Mouse (Mus musculus) MEL (cell line): ENCODE results near the gene Pomp.

Source experiments
- CTCF ChIP-seq, 3 experiments: IDR thresholded peaks in 2 of 3; conservative IDR thresholded peaks in 1 of 3; 2 replicates each; pipeline ENCODE4 v1.5.1; 2011 to 2012; ENCODE audit warnings: low read length in 3 of 3, low read depth in 2 of 3, mild to moderate bottlenecking in 2 of 3, improper control_type of control experiment in 1 of 3, inconsistent platforms in 1 of 3, mixed read lengths in 1 of 3, moderate library complexity in 1 of 3; ENCODE audit not compliant: control insufficient read depth in 1 of 3, insufficient read depth in 1 of 3, poor library complexity in 1 of 3, severe bottlenecking in 1 of 3
- E2F4 ChIP-seq: IDR thresholded peaks from 2 replicates; pipeline ENCODE4 v1.6.1; 2011; ENCODE audit warnings: low read depth, low read length, improper control_type of control experiment, borderline replicate concordance
- EP300 ChIP-seq, 2 experiments: IDR thresholded peaks; 2 replicates each; pipeline ENCODE4 v1.6.1; 2011; ENCODE audit warnings: improper control_type of control experiment in 2 of 2, low read length in 2 of 2, low read depth in 1 of 2, mild to moderate bottlenecking in 1 of 2
- HCFC1 ChIP-seq: IDR thresholded peaks from 2 replicates; pipeline ENCODE4 v1.6.1; 2012; ENCODE audit warnings: low read depth, mild to moderate bottlenecking, inconsistent platforms, low read length, improper control_type of control experiment, moderate library complexity
- POLR2A ChIP-seq, 2 experiments: IDR thresholded peaks; 2 replicates each; pipeline ENCODE4 v1.6.1; 2011 to 2012; ENCODE audit warnings: low read length in 2 of 2, mild to moderate bottlenecking in 2 of 2, control low read depth in 1 of 2, improper control_type of control experiment in 1 of 2, low read depth in 1 of 2, moderate library complexity in 1 of 2; ENCODE audit not compliant: control insufficient read depth in 1 of 2, insufficient read depth in 1 of 2, poor library complexity in 1 of 2
- POLR2AphosphoS5 ChIP-seq: IDR thresholded peaks from 2 replicates; pipeline ENCODE4 v1.6.1; 2012; ENCODE audit warnings: low read depth, borderline replicate concordance, mild to moderate bottlenecking, inconsistent platforms, low read length, moderate library complexity, mixed read lengths
- RCOR1 ChIP-seq: IDR thresholded peaks from 2 replicates; pipeline ENCODE4 v1.6.1; 2012; ENCODE audit warnings: low read depth, mild to moderate bottlenecking, inconsistent platforms, low read length, improper control_type of control experiment
- SMC3 ChIP-seq: IDR thresholded peaks from 2 replicates; pipeline ENCODE4 v1.6.1; 2011; ENCODE audit warnings: low read depth, low read length, improper control_type of control experiment
- TBP ChIP-seq: IDR thresholded peaks from 2 replicates; pipeline ENCODE4 v1.8.0; 2011; ENCODE audit warnings: low read depth, low read length, improper control_type of control experiment
- USF1 ChIP-seq: IDR thresholded peaks from 2 replicates; pipeline ENCODE4 v1.6.1; 2014; ENCODE audit warnings: low read depth, mild to moderate bottlenecking, inconsistent platforms, low read length, improper control_type of control experiment, moderate library complexity

DNA sequence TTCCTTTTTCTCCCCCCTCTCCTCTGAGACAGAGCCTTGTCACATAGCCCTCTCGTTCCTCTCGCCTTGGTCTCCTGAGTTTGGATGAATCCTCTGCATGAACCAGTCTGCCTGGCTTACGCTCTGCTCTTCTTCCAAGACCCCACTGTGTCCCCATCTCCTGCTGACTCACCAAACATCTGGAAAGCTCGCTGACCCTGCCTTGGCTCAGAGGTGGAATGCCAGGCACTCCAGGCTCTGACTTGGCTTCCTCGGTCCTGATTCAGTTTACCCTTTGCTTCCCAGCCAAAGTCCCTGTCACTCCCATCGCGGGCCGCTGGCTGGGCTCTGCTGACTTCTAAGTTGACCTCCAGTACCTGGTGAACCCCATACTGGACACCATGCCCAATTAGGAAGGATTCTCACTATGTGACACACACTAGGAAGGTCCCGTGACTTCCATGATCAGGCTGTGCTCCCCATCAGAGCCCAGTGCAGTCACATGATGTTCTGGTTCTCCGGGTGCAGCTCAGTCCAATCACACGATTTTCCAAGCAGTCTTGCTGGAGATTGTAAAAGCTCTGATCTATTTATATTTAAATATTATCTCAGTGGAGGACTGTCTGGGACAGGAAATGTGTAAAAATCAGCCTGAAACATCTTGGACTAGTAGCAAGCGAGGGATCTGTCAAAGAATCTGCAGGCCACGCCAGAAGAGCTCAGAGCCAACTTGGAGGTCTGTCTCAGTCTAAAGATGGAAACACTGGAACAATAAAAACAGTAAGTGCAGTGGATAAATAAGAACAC is 47.8 kb upstream of the Pomp start:
- TF ChIP-seq POLR2A (IDR thresholded peaks at IDR 0.05; ENCODE audit: control insufficient read depth in 1 of 2, insufficient read depth in 1 of 2, low read depth in 1 of 2, low read length in 2 of 2, poor library complexity in 1 of 2) (no peak), USF1 (no peak), CTCF (IDR thresholded peaks at IDR 0.05 in 2 of 3, conservative IDR thresholded peaks at IDR 0.05 in 1 of 3; ENCODE audit: control insufficient read depth in 1 of 3, insufficient read depth in 1 of 3, low read depth in 2 of 3, low read length in 3 of 3, poor library complexity in 1 of 3, severe bottlenecking in 1 of 3) (no peak), E2F4 (no peak), RCOR1 (no peak), EP300 (IDR thresholded peaks at IDR 0.05; ENCODE audit: low read depth in 1 of 2, low read length in 2 of 2) (no peak), HCFC1 (no peak), TBP (no peak), SMC3 (no peak), POLR2AphosphoS5 (no peak)
